Mouse (Mus musculus): ENCODE measurements around the gene Pctp.

Gene Pctp

DNA sequence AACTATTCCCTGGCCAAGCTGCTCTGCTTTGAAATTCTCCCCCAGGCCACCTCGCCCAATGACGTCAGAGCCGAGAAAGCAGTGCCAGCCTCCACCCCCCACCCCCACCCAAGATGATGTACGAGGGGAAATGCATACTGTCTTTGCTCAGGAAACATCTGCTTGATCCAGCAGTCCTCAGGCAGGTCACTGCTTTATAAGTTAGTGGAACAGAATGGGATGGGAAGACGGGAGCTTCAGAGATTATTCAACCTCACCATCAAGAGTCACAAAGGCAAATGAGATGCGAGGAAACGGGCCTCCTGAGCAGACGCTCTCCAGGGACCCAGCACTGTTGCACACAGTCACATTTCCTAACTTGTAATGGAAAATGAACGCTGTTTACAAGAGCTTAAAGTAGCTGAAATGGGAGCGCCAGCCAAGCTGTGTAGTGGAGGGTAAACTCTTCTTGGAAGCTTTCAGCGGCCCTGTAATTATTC is 24.3 kb downstream of the Pctp start:
- DNase-seq (ENCODE audit: low read depth in 2 of 2, low spot score in 2 of 2) = no peak

DNA sequence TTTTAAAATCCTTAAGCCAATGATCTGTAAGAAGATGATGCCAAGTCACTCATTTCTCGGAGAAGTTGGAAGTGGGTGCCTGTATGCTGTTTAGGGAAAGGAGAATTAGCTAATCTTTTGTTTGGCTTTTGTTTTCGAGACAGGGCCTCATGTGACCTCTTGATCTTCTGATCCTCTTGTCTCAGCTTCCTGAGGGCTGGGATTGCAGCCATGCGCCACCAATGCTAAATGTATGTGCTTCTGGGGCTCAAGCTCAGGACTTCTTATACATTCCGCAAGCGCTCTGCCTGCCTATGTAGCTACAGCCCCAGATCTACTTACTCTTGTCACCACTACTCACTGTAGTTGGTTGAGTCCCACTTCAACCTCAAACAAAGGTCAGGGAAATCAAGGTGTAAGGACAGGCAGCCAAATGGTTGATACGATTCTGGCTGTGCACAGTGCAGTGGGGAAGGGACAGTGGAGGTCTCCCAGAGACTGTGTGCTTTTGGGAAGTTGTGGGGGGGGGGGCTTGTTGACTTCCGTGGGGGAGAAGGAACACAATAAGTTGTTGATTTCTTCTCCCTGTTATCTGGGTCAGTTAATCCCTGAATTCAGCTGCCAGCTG is 24.8 kb downstream of the Pctp start:
- DNase-seq (ENCODE audit: low read depth in 2 of 2, low spot score in 2 of 2) = no peak

DNA sequence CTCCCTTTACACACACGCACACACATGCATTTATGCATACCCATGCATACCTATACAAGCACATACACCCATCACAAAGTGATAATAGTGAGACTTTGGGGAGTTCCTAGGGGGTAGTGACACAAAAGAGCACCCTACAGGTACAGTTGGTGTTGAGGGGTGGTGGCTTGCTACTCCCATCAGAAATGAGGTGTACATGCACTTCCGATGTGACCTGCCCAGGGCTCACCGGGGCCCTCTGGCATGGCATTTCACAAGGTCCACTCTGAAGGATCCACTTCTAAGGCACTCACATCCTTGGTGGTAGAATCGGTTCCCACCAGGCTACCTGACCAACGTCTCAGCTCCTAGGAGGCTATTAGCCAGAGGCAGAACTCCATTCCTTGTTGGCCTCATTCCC is 26.3 kb downstream of the Pctp start:
- no peak for DNase-seq (ENCODE audit: low read depth in 2 of 2, low spot score in 2 of 2)

DNA sequence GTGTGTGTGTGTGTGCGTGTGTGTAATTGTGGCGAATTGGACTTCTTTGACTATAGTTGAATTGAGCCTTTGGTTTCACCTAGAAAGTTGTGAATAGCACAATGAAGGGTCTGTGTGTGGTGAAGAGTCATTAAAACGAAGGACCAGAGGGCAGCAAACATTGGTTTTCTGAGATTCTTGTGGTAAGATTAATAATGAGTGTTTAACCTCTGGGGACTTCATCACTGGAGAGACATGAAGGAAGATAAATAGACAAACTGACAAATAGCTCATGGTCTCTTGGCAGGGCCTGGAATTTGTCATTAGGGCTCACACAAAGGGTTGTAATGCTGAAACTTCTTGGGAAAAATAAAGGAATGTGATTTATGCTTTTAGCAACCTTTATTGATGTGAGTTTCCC is 31.4 kb downstream of the Pctp start:
- DNase-seq (ENCODE audit: low read depth in 2 of 2, low spot score in 2 of 2) = no peak

DNA sequence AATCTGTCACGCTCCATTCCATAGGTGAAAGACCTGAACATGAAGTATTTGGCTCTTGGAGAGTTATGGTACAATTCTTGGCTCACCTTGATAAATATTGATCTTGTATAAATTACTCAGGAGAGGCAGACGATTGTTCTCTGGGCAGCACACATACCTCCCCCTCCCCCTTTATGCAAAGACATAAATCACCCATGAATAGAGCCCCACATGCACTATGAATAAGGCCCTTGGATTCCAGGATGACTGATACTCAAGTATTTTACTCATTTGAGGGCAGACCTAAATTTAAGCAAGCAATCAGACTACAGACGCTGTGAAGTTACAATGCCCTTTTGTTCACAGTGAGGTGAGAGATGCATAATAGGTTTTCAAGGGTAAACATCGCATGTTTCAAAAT is 32.0 kb downstream of the Pctp start:
- no peak for DNase-seq (ENCODE audit: low read depth in 2 of 2, low spot score in 2 of 2)

DNA sequence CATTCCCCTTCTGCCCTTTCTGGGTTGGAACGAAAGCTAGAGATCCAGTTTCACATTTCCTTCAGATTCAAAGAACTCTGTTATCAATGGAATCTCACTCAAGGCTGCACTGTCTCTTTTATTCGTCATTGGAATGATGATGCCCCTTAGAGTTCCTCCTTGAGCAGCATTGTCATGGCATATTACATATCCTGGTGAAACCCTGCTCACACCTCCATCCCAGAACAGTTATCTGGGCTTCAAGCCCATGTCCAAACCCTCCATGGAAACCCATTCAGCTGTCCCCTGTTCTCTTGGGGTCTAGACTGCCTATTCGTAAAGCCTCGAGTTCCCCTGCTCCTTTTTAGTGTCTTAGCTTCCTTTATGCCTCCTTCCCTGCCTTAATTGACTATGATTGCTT is 33.6 kb downstream of the Pctp start:
- DNase-seq (ENCODE audit: low read depth in 2 of 2, low spot score in 2 of 2) = no peak

DNA sequence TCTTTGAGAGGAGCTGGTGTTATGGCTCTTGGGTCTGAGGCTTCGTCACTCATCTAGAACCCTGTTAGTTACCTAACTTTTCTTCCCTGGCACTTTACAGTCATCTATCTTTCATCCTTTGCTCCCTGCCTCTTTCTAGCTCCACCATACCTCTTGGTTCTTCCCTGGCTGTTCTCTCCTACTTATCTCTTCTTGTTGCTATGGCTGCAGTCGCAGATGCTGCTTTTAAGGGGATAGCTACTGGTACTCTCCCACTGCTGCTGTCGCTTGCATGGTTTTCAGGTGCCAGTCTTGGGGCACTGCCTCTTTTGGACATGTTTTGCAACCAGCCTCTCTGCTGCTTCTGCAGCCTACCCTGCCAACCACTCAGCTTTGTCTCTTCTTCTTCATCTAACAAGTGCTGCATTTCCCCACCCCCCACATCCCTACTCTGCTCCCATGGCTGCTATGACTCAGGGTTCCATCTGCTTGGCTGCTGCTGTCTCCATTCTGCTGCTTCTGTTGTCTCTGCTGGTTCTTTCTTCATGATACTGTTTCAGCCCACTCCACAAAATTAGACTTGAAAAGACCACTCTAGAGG is 51.9 kb downstream of the Pctp start:
- no peak for DNase-seq (ENCODE audit: low read depth in 2 of 2, low spot score in 2 of 2)

DNA sequence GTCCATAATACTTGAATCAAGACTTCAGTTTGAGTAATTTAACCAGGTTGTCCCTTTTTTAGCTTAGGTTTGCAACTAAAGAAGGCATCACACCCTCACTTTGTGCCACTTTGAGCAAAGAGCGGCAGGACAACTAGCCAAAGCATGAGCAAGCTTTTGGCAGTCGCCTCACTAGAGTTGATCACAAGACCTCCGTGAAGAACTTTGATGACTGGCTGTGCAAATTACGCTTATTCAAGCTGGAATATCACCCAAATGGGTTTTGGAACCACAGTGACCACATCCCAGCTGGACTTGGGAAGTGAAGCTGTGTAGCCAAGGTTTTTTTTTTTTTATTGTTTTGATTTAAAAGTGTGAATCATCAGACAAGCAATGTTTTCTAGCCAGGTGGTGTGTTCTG is 54.9 kb downstream of the Pctp start:
- no peak for DNase-seq (ENCODE audit: low read depth in 2 of 2, low spot score in 2 of 2)

DNA sequence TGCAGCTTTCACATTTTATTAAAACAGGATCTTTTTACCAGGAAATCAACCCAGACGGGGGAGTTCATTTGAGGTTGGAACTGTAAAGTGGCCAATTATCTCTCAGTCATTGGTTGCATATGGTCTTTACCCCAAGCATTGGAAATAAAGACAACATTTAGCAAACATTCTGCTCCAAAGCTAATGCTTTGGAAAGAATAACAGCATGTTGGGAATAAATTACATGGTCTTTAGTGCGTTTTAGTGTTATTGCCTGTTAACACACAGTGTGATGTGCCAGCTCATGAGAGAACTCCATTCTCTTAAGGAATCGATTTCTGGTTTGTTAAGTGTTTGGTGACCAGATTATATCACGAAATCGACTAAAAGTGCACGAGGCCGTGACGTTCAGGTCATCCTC is 57.5 kb downstream of the Pctp start:
- no peak for DNase-seq (ENCODE audit: low read depth in 2 of 2, low spot score in 2 of 2)

DNA sequence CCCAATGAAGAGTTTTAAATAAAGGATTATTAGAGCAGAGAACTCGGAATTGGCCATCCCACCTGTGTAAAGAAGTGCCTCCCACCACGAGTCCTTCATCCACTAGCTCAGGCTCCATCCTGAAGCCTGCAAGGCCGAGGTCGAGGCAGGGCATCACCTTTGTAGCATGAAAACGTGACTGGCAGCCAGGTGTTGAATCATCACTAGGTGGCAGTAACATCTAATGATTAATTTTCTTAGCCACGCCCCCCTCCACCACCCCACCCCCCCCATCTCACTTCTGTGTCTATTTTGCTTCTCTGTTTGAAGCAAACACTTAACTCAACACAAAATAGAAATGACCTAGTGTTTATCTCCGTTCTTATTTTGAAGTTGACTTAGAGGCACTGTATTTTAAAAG is 65.5 kb downstream of the Pctp start:
- no peak for DNase-seq (ENCODE audit: low read depth in 2 of 2, low spot score in 2 of 2)
